Mouse (Mus musculus): ENCODE results near the gene Smyd2.

Smyd2 gene

DNA sequence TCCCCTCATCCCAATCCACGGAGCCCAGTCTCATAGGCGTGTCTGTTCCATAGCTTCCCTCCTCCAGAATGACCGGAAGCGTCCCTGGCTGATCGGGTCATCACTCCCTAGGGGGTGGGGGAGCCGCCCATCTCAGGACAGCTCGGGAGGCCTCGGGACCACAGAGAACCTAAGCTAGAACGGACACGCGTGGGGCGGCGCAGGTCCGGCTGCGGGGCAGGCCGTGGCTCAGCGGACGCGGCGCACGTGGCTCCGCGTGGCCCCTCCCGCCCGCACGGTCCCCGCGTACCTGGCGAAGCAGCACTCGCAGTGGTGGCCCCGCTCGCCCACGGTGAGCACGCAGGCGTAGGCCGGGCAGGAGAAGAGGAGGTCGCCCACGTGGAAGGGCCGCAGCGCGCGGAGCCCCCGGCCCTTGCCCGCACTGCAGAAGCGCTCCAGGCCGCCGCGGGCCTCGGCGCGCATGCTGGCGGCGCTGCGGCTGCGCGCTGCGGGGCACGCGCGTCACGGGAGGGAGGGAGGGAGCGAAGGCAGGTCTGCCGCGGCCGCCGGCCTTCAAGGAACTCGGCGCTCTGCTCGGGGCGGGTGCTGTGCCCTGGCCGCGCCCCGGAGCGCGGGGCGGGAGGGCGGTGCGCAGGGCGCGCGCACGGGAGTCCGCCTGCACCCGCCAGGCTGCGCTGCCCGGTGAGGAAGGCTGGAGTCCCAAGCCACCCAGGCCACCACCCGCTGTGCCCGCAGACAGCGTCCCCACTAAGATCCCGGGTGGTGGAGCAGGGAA is at the start of gene Smyd2:
Gene Smyd2 (minus strand): TSS at position 546 of the 775 bp plus-strand sequence.
- DNase-seq, result peak; percentile 92

DNA sequence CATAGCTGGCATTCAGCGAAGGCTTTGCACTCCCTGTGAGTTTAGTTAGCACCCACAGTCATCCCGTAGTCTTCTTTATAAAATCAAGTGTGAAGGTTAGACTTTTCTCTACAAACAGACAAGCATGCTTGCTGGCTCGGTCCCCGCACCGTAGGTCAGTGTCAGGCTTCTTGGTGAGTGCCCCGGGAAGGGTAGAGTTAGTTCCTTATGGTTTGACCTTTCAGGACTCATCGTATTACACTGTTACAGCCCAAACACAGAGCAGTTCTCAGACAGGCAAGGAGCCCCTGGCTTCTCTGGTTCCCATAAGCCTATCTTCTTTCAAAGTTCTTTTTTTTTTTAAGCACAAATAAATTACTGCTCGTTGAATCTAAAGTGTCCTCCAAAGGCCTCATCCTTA is 48.2 kb upstream of the Smyd2 start:
- no peak for DNase-seq

DNA sequence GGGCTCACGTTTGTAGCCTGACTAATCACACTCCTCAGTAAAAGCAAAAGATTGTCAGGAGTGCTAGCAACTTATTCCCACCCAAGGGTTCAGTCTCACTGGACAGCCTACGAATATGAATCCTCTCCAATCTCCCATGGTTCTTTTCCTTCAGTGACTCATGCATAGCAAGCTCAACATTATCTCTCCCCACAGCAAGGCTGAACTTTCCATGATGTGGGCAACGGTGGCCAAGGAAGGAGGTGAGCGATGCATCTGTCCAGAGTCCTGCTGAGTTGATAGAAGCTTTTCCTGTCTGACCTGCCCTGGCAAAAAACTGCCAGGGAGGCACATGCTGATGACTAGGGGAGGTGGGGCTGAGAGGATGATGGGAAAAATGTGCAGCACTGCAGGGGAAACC is 45.9 kb upstream of the Smyd2 start:
- DNase-seq, result no peak

DNA sequence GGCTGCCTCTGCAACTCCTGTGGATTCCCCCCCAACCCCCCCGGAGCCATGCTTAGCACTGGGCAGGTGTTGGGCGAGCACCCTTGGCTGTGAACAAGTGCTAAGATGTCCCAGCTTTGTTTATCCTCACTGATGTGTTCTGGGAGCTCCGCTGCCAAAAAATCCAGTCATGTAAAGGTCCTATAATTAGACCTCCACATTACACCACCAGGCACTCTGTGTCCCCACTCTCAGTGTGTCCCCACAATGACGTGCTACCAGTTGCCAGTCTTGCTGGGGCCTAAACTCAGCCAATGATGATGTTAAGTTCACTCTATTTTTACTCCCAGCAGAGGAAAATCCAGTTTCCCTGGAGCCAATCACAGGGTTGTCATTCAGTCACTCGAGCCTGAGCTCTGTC is 38.3 kb upstream of the Smyd2 start:
- no peak for DNase-seq

DNA sequence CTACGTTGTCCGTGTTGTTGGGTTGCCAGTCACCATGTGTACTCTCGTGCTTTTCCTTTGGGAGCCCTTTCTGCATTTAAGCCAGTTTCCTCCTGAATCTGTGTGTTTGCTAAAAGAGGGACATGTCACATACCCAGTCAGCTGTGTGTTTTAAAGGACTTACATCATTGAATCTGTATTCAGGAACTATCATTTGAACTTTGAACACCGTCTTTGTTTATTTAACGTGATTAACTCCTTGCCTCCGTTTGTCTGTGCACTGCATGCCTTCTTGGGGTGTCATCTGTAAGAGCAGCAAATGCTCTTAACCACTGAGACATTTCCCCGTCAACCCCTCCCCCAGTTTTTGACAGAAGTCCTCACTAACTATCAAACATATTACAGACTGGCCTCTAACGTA is 37.6 kb upstream of the Smyd2 start:
- no peak for DNase-seq

DNA sequence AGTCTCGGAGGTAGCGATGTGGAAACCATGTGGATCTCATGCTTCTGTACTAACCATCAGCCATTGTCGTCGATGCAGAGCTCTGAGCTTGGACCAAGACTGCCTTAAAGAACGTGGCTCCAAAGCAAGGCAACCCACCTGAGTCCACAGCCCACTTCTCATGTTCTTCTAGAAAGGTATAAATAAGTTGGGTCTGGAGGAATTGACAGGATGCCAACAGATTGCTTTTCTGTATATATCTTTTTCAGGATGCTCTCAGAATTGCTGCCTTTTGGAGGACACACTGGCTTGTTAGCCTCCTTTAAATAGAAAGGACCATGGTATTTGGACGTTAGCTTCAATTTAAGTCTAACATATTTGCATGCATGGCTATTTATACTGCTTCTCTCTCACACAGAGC is 29.7 kb upstream of the Smyd2 start:
- DNase-seq, result no peak

DNA sequence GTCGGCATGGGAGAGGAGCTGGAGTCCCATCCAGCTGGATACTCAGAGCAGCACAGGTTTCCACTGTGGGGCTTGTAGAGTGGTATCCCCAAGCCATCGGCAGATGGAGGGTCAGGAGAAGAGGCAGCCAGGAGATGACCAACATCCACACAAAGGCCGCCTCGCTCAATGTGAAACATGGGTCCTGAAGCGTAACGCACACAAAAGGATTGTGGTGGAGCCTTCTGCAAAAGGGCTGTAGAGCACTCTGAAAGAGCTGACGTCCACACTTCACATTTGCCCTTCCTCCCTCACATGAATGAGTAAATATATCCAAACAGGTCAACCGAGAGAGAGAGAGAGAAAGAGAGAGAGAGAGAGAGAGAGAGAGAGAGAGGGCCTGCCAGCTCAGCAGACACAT is 25.2 kb upstream of the Smyd2 start:
- no peak for DNase-seq

DNA sequence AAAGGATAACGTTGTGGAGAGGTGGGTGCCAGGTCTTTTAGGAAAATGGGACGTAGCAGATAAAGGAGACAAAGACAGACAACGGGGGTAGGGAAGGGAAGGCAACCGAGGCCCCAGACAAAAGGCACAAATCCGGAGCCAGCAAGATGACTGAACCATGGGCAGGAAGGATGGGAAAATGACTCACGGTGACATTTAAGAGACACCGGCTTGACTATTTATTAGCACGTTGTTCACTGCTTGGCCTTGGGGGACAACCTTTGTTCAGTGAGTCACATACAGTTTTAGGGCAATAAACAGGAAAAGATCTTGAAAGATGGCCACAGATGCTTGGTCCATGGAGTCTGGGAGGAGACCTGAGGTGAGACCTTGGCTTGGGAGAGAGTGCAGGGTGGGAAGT is 24.0 kb upstream of the Smyd2 start:
- no peak for DNase-seq

DNA sequence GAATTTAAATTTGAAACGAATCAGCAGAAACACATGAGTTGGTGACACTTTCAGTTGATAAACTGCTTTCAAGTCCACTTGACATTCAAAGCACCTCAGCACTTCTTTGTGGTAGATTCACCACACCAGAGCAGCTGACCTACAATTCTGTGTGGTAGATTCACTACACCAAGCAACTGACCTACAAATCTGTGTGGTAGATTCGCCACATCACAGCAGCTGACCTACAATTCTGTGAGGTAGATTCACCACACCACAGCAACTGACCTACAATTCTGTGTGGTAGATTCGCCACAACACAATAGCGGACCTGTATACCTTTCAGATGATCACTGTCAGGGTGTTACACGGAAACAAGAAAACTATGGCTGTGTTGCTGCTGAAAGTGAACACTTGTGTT is 19.6 kb upstream of the Smyd2 start:
- no peak for DNase-seq

DNA sequence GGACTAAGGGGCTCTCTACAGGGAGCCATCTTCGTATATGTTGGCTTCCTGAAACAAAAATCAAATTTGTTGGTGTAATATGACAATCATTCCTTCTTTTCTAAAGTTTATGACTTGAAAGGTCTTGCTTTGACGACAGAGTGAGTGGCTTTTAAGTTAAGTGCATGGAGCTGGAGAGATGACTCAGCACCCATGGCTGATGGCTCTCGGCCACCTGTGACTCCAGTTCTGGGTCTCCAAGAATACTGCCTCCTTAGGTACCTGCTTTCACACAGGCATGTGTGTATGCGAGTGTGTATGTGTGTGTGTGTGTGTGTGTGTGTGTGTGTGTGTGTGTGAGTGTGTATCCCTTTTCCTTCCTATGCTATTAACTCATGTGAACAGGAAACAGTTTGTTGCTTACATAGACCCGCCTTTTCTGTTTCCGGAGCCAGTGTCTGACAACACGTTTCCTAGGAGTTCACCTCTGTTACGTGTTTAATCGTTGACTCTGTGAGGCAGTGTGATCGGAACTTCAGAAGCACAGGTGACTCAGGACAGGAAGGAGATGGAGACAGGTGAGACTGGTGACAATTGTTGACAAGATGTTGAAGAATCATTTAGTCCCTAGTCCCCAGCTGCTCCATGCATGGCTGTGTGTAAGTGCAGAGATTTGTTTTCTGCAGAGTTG is 14.4 kb upstream of the Smyd2 start:
- no peak for DNase-seq

DNA sequence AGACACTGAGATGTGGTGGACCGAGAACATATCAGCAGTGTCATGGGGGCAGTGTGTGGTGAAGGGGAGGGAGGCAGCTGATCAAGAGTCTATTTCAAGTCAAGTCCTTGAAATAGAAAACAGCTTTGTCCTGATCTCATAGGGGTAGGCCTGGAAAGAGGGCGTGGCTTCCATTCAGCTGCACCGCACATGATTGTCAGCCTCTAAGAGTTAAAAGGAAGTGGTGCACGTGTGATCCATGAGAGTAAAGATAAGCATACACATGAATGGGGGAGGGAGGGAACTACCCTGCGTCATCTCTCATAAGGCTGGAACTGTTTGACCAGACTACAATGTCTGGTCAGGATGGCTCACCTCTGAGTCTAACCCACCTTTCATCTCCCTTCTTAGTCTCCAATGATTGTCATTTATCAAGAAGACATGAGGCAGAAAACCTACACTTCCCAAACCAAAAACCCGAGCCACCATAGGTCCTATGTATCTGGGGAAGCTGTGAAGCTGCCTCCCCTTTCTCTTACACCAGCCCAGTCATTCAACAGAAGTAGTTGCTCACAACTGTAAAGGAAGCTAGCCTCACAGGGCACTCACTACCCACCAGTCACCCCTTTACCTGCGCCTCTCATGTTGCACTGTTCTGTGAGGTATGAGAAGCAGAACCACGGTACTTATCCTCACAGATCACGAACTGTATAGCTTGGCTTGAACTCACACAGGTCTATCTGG is 11.5 kb upstream of the Smyd2 start:
- DNase-seq, result no peak

DNA sequence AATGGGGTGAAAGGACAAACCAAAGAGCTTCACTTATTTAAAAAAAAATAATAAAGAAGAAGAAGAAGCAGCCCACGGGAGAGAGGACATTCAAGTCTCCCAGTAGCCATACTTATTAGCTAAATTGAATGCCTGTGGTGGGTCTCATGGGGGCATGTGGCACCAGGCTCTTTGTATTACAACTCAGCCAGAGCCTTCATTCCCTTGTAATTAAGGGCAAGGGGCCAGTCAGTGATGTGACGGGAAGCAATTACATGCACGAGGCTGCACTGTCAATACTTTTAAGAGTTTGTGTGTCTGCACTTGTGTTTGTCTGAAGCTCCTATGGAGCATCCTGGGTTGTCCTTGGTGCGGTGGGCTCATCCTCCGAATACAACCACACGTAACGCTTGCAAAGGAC is 10.8 kb upstream of the Smyd2 start:
- no peak for DNase-seq

DNA sequence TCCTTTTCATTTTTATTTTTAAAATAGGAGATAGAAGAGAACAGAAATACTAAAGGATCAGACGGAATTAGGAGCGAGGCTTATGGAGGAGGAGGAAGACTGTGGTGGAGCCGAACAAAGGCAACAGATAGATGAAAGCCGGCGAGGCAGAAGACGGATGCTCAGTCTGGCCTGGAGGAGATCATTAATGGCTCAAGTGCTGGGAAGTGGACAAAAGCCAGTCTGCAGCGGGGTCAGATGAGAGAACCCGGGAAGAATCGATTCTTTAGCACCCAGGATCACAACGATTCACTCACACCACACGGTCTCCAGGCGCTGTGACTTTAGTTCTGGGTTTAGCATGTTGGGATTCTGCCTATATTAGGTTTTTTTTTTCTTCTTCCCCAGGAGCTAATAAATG is 10.0 kb upstream of the Smyd2 start:
- peak; percentile 35 for DNase-seq

DNA sequence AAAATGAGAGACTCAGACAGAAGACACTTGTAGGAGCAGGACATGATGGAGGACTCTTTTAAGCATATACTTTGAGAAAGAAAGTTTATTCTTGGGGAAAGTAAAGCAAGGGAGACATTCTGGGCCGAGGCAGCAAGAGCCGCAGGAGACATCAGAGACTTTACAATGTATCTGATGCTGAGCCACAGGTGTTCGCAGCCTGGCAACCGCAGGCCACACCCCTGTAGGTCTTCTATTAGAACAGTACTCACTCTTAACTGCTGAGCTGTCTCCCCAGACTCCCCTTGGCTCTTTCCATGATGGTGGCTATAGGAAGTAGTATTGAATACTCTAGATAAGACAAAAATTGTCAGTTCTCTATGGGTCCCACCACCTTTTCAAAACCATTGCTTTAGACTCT is 7.7 kb upstream of the Smyd2 start:
- no peak for DNase-seq

DNA sequence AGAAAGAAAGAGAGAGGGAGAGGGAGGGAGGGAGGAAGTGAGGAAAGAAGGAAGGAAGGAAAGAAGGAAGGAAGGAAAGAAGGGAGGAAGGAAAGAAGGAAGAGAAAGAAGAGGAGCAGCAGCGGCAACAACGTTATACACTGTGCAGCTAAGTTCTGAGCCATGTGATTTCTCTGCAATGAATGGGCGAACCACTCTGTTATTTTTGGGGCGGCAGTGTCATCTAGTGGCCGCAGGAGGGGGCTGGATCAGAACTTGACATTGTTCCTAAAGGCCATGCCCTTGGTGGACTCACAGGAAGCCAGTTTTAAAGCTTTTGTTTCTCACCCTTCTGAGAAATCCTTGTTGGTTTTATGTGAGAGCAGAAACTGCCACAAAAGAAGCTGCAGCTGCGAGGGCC is 5.5 kb upstream of the Smyd2 start:
- peak; percentile 87 for DNase-seq

DNA sequence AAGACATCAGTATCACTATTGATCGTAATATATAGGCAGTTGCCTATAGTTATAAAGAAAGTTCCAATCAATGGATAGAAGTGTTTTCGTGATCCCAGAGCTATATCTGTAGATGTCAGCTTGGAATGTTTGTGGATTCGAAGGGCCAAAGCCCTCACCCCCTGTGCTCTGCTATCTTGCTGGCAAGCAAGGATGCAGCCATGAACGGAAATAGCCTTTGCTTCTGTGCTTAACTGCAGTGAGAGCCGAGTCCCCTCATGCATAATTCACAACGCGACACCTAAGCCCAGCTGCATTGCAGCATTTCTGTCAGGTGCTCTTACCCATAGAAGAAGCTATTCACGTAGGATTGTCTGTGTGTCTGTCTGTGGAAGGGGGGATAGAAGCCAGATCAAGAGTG is 4.1 kb upstream of the Smyd2 start:
- no peak for DNase-seq

DNA sequence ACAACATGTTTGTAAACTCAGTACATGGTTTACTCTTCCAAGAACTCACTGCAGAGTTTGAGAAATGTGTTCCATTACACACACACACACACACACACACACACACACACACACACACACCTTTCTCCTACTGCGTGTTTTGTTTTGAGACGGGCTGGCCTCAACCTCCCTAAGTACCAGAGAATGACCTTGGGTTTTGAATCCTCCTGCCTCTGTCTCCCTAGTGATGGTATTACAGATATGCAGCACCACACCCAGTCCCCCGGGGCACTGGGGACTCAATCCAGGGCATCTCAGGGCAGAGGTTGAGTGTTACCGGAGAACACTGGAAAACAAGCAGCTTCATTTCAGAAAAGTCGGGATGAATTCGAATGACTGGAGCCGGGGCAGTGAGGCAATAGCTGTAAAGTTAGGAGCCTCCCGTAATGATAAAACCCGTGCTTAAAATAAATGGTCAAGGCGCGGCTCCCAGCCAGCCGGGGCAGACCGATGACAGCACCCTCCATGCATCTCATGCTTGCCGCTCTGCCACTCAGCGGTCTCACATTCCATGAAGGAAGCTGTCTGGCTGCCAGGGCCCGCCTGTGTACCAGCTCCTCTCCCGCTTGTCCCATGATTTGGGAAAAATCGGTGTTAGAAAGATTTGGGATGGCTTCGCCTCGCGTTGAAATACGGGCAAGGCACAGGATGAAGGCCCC is 1.9 kb upstream of the Smyd2 start:
- DNase-seq, result no peak

DNA sequence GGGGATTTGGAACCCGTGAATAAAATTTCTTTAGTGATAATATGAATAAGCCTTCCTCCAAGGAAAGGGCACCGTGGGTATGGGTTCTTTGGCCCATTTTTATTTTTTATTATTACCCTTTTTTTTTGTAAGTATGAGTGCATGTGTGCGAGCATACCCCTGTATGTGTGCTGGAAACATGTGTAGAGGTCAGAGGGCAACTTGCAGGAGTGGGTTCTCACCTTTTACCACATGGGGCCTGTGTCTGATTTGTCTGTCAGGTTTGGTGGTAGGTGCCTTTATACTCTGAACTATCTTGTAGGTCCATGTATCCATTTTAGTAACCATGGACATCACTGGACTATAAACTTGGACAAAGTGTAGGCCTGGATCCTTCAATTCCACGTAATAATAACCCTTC is 994 bp upstream of the Smyd2 start:
- no peak for DNase-seq

DNA sequence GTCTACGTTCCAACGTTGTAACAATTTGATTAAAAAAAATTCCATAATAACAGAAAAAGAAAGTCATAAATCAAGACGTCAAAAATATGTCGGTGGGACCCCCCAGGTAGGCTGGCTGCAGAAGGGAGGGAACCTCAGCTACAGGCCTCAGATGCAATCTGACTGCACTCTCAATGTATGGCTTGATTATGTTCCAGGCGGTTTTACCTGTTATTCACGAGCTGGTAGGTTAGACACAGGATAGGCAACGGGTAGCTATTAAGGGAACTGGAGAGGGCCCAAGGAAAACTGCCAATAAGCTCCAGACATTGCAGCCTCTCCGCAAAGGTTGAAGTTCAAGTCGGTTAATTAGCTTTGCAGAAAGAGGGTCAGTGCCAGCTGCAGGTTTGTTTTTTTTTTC is 558 bp upstream of the Smyd2 start:
- DNase-seq, result no peak

DNA sequence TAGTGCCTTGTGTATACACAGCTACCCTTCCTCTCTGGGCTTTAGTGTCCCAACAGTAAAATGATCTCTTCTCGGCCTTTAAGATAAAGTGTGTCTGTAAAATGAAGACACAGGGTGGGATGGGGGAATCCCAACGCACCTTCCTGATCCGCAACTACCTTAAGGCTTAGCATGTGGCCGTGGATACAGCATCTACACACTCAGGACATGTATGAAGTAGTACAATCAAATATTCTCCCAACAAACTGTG is 670 bp downstream of the Smyd2 start:
- DNase-seq, result no peak

DNA sequence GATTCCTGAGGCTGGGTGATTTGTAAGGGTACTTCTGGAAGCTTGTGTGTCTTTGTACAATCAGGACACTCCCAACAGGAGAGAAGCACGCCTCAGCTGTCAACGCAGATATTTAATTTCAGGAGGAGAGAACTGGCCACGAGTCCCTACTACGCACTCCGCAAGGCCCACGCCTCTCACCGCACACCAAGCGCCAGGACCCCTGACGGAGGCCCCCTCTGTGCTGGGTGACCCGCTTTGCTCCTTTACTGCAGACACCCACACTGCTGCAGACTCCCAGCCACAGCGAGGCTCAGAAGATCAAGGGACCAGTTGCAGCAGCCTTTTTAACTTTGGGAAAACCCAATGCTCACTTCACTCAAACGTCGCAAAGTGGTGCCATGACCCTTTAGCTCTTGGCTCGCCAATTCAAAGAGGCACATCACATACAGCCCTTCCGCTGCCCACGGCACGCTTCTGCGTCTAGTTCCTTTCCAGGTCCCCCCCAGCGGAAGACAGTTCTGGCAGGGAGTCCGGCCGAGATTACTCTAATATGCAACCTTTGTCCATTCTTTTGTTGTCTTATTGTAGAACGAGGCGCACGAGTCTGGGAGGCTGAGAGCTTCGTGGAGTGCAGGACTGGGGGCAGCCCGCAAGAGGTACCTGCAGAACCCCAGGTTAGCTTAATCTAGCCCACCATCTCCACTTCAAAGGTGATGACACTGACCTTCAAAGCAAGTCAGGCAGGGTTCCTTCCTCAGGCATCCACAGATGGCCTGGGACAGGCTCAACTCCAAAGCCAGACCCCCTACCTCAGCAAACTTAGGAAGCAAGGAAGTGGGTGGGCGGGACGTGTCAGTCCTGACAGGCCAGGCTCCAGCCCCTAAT is 1.2 kb downstream of the Smyd2 start:
- DNase-seq, result peak; percentile 65

DNA sequence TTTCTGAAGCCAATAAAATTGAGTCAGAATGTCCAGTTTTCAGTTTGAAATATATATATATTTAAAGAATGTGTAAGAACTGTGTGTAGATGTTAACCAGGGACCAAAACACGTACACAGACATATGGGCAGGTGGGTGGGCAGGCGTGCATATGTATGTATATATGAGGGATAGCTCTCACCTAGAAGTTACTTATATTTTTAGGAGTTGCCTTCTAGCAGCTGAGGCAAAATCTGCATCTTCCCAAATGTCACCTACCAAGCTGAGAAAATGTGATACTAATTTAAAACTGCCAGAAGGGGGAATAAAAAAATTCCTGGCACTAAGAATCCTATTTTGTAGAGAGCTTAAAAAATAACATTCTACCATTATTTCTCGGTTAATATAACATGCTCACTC is 2.4 kb downstream of the Smyd2 start:
- no peak for DNase-seq

DNA sequence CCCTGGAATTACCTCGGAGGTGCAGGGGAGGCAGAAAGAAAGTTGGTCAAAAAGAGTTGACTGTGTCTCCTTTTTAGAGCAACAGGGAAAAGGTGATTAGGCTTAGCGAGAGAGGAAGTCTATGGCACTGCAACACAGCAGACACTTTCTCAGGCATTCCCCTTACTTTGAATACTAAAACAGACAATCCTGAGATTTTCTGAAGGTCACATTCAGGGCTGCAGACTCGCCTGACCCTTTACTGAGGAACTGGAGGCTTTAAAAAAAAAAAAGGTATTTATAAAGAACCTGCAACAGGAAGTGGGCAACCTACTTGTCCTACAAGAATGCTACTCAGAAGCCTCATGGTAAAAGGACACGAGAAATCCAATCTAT is 5.0 kb downstream of the Smyd2 start:
- DNase-seq, result no peak
